Mouse (Mus musculus) inflammation-experienced regulatory T-cells (primary cell): ENCODE data around the gene Strip2. TPM values are rescaled to one million over a fixed set of nuclear protein-coding genes. Genes with fewer than 3 reads are reported as not detected.

Source experiments
- polyA plus RNA-seq, 2 experiments: library from polyadenylated mRNA; unstranded; fragments of 100-300 nt; shearing (Covaris generic); gene quantifications; one replicate each; pipeline ENCODE4 v1.2.1; 2017

Gene Strip2
- under 1 TPM; 0.11 to 0.24 TPM for polyA plus RNA-seq

DNA sequence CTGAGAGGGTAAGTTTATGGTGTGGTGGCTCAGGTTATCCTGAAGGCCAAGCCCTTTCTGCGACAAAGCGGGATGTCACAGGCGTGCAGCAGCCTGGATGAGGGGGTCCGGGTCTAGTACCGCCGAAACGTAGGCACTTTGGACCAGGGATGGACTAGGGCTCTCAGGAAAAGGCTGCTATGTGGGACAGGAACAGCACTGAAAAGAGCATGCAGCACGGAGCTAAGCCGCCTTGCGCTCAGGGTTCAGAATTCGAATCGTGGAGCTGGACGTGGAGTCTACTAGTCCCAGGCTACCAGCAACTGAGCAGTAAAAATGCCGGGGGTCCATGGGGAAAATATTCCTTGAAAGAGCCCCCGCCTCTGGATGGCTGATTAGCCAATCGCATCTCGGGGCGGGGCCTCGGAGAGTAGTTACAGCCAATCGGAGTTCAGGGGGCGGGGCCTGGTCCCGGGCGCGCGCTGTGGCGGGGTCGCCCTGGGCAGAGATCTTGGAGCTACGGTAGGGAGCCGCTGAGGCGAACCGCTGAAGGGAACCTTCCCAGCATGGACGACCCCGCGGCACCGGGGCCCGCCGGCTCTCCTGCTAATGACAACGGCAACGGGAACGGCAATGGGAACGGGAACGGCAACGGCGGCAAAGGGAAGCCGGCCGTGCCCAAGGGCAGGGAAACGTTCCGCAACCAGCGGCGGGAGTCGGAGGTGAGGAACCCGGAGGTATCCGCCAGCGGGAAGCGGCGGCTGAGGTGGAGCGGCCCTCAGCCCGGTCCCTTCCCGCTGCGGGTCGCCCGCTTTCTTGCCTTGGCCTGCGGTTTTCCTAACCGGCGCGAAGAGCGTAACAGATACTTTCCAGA is at the start of gene Strip2:
Gene Strip2 (plus strand): TSS at position 483 of the 853 bp plus-strand sequence.

Other genes with a start within 250 kb of the Strip2 start
- 1 to 10 TPM in 1 of 2 experiments, under 1 TPM in 1; 0.13 to 1.3 TPM for gene Tspan33, start 222.8 kb upstream of the Strip2 start, polyA plus RNA-seq
- under 1 TPM; 0.24 to 0.43 TPM for gene Smo, start 181.5 kb upstream of the Strip2 start, polyA plus RNA-seq
- 100 to 1,000 TPM; 113 to 128 TPM for gene Ahcyl2, start 149.0 kb upstream of the Strip2 start, polyA plus RNA-seq
- 10 to 100 TPM; 74.4 to 78.1 TPM for gene Nrf1, start 131.0 kb downstream of the Strip2 start, polyA plus RNA-seq